Mouse (Mus musculus) bone marrow macrophage, adult 2 months (primary cell): ENCODE measurements around the gene Gm17374. TPM values are rescaled to one million over a fixed set of nuclear protein-coding genes. Genes with fewer than 3 reads are reported as not detected.
"Not testable (repeated sequence)": the region's sequence is repeated elsewhere in the genome, so short reads cannot be mapped to it uniquely, and the experiment has no call there.

Source experiments
- H3K27ac ChIP-seq: 2 replicates; pipeline ENCODE4 v1.5.1; 2012; ENCODE audit warnings: low read depth, low read length; ENCODE audit not compliant: insufficient read depth
- H3K4me1 ChIP-seq: 2 replicates; pipeline ENCODE4 v1.6.1; 2012; ENCODE audit warnings: low read length; ENCODE audit not compliant: control insufficient read depth, insufficient read depth
- H3K4me3 ChIP-seq: 2 replicates; pipeline ENCODE4 v1.5.1; 2012; ENCODE audit warnings: mild to moderate bottlenecking, low read length, moderate library complexity; ENCODE audit not compliant: insufficient read depth
- CTCF ChIP-seq: IDR thresholded peaks from 2 replicates; pipeline ENCODE4 v1.5.1; 2012; ENCODE audit warnings: low read depth, mild to moderate bottlenecking, low read length, moderate library complexity
- POLR2A ChIP-seq: IDR thresholded peaks from 2 replicates; pipeline ENCODE4 v1.6.1; 2012; ENCODE audit warnings: mild to moderate bottlenecking, low read depth, low read length, borderline replicate concordance
- polyA plus RNA-seq: library from polyadenylated mRNA; stranded (reverse); fragments of >200 nt; gene quantifications from 2 replicates; pipeline ENCODE4 v1.2.4, GENCODE M21; 2012; ENCODE audit not compliant: missing spikeins, insufficient read depth, insufficient read length

The Gm17374 gene
- not detected in 2 replicates for polyA plus RNA-seq

- not testable (repeated sequence) for H3K4me3 ChIP-seq, H3K27ac ChIP-seq, H3K4me1 ChIP-seq
Observed at GRCm38 (mm10) chr2:140151743-140152142, at the start of gene Gm17374. TSS of gene Gm17374 (plus strand) at chr2:140152043.

- no peak overlapping the region for H3K27ac ChIP-seq
Observed at GRCm38 (mm10) chr2:140104951-140105350, 46.9 kb upstream of the Gm17374 start.

GRCm38 (mm10) chr2:140107641-140108040, 44.2 kb upstream of the Gm17374 start:
- H3K27ac ChIP-seq, result no peak overlapping the region

More at GRCm38 (mm10) chr2:140104951-140105350, 46.9 kb upstream of the Gm17374 start:
- Histone ChIP-seq H3K4me1 (no peaks in the 10 kb centered on the region), H3K4me3 (no peak overlapping the region)
- TF ChIP-seq POLR2A, result no peak
- no peak for TF ChIP-seq CTCF

GRCm38 (mm10) chr2:140108945-140109344, 42.9 kb upstream of the Gm17374 start:
- H3K4me1 ChIP-seq, result no peaks in the 10 kb centered on the region
- no peak overlapping the region for H3K4me3 ChIP-seq
- TF ChIP-seq CTCF (no peak), POLR2A (no peak)
- H3K27ac ChIP-seq, result no peak overlapping the region

More at GRCm38 (mm10) chr2:140107641-140108040, 44.2 kb upstream of the Gm17374 start:
- TF ChIP-seq CTCF (no peak), POLR2A (no peak)
- H3K4me3 ChIP-seq, result no peak overlapping the region
- no peaks in the 10 kb centered on the region for H3K4me1 ChIP-seq

- Histone ChIP-seq H3K4me1 (no peaks in the 10 kb centered on the region), H3K4me3 (no peak overlapping the region), H3K27ac (no peak overlapping the region)
- TF ChIP-seq CTCF (no peak), POLR2A (no peak)
Observed at GRCm38 (mm10) chr2:140113851-140114250, 38.0 kb upstream of the Gm17374 start.

GRCm38 (mm10) chr2:140125516-140125915, 26.3 kb upstream of the Gm17374 start:
- no peak overlapping the region for H3K4me3 ChIP-seq
- no peaks in the 10 kb centered on the region for H3K4me1 ChIP-seq
- TF ChIP-seq CTCF (no peak), POLR2A (no peak)
- H3K27ac ChIP-seq, result no peak overlapping the region

- TF ChIP-seq POLR2A (no peak), CTCF (no peak)
- H3K4me1 ChIP-seq, result peaks cover 8% of the 10 kb centered on the region
- no peak overlapping the region for H3K4me3 ChIP-seq
- H3K27ac ChIP-seq, result no peak overlapping the region
Observed at GRCm38 (mm10) chr2:140159186-140159730, 7.4 kb downstream of the Gm17374 start.

GRCm38 (mm10) chr2:140163351-140163854, 11.6 kb downstream of the Gm17374 start:
- H3K4me1 ChIP-seq, result peaks cover 13% of the 10 kb centered on the region
- H3K27ac ChIP-seq, result no peak overlapping the region
- H3K4me3 ChIP-seq, result no peak overlapping the region
- TF ChIP-seq POLR2A, result no peak
- no peak for TF ChIP-seq CTCF

GRCm38 (mm10) chr2:140169057-140169456, 17.2 kb downstream of the Gm17374 start:
- no peak overlapping the region for H3K4me3 ChIP-seq
- no peak overlapping the region for H3K27ac ChIP-seq
- H3K4me1 ChIP-seq, result peaks cover 13% of the 10 kb centered on the region
- TF ChIP-seq POLR2A, result no peak
- no peak for TF ChIP-seq CTCF

GRCm38 (mm10) chr2:140170127-140170802, 18.4 kb downstream of the Gm17374 start, which contains the start of the genes Esf1 and Ndufaf5:
TSS of gene Esf1 (minus strand) at chr2:140170564.
TSS of gene Ndufaf5 (plus strand) at chr2:140170649.
- TF ChIP-seq CTCF (no peak), POLR2A (no peak)
- Histone ChIP-seq H3K4me3 (peak within 1 kb of the TSS; percentile 96), H3K27ac (peak within 1 kb of the TSS; percentile 22; the same call in 1 of the 2 replicates), H3K4me1 (peaks cover 11% of the 10 kb centered on the region)
